Mouse (Mus musculus) hindbrain, embryonic 16.5 days (tissue): ENCODE data around the gene B3gnt9. TPM values are rescaled to one million over a fixed set of nuclear protein-coding genes. Genes with fewer than 3 reads are reported as not detected.
"Not testable (repeated sequence)": the region's sequence is repeated elsewhere in the genome, so short reads cannot be mapped to it uniquely, and the experiment has no call there.

Experiments
- ATAC-seq: fragments of 200-750 bp; cut with Nextera tagmentation; 2 replicates; pipeline ENCODE4 v1.8.0; 2017; ENCODE audit warnings: moderate TSS enrichment, moderate library complexity
- H3K27ac ChIP-seq: fragments of 300-500 bp; sonication (generic); 2 replicates; pipeline ENCODE4 v1.5.1; 2014; ENCODE audit warnings: low read depth, mild to moderate bottlenecking, control low read depth, low read length, moderate library complexity
- H3K27me3 ChIP-seq: fragments of 300-500 bp; sonication (generic); replicated peaks from 2 replicates; pipeline ENCODE4 v1.6.1; 2014; ENCODE audit warnings: low read length; ENCODE audit not compliant: control insufficient read depth, insufficient read depth
- H3K36me3 ChIP-seq: fragments of 300-500 bp; sonication (generic); 2 replicates; pipeline ENCODE4 v1.6.1; 2014; ENCODE audit warnings: mild to moderate bottlenecking, low read length, moderate library complexity, mixed read lengths; ENCODE audit not compliant: control insufficient read depth, insufficient read depth
- H3K4me1 ChIP-seq: fragments of 300-500 bp; sonication (generic); 2 replicates; pipeline ENCODE4 v1.6.1; 2014; ENCODE audit warnings: low read depth, low read length; ENCODE audit not compliant: control insufficient read depth, insufficient read depth
- H3K4me2 ChIP-seq: fragments of 300-500 bp; sonication (generic); 2 replicates; pipeline ENCODE4 v1.6.1; 2014; ENCODE audit warnings: mild to moderate bottlenecking, low read length, control low read depth, moderate library complexity
- H3K4me3 ChIP-seq: fragments of 300-500 bp; sonication (generic); 2 replicates; pipeline ENCODE4 v1.5.1; 2014; ENCODE audit warnings: mild to moderate bottlenecking, low read length, control low read depth, moderate library complexity
- H3K9ac ChIP-seq: fragments of 300-500 bp; sonication (generic); 2 replicates; pipeline ENCODE4 v1.6.1; 2014; ENCODE audit warnings: low read depth, mild to moderate bottlenecking, control low read depth, low read length, moderate library complexity
- H3K9me3 ChIP-seq: fragments of 300-500 bp; sonication (generic); 2 replicates; pipeline ENCODE4 v1.6.1; 2014; ENCODE audit warnings: mild to moderate bottlenecking, low read length, moderate library complexity; ENCODE audit not compliant: control insufficient read depth
- WGBS: fragments of 180-500 bp; shearing (Covaris S2); extraction: QIAGEN DNeasy Blood & Tissue Kit; methylation state at CpG from one replicate; pipeline ENCODE4 v1.1.7; 2014; 5-methylcytosine and 5-hydroxymethylcytosine counted together
- polyA plus RNA-seq: library from polyadenylated mRNA; unstranded; fragments of >200 nt; fragmentation: Nextera tagmentation; extraction: Ambion mirVana; gene quantifications from 2 replicates; pipeline ENCODE4 v1.2.1, GENCODE M21; 2015

B3gnt9 gene
- polyA plus RNA-seq, 1 experiment from 2014 or later = 12.4 TPM

- not testable (repeated sequence) for H3K9ac ChIP-seq, H3K4me2 ChIP-seq, H3K4me3 ChIP-seq, H3K27ac ChIP-seq, H3K4me1 ChIP-seq, ATAC-seq, H3K9me3 ChIP-seq, H3K36me3 ChIP-seq, H3K27me3 ChIP-seq
- 93% methylated on average over 4 of the region's 4 CpGs for WGBS
Measured at GRCm38 (mm10) chr8:105232321-105232693, 22.6 kb downstream of the B3gnt9 start.

- peaks cover 3% of the 10 kb centered on the region; the same call in 1 of the 2 replicates for H3K4me1 ChIP-seq
- ATAC-seq = no peak
- no peaks in the 10 kb centered on the region for H3K27me3 ChIP-seq
- 0 out of 2 replicates have a peak, but pooled peaks cover 6% of the 10 kb centered on the region for H3K36me3 ChIP-seq
- H3K9me3 ChIP-seq = no peaks in the 10 kb centered on the region
- no peak overlapping the region for H3K27ac ChIP-seq
- 85% methylated on average over 12 of the region's 12 CpGs for WGBS
- no peak overlapping the region for H3K4me3 ChIP-seq
- H3K4me2 ChIP-seq = no peak overlapping the region
- no peak overlapping the region for H3K9ac ChIP-seq
Measured at GRCm38 (mm10) chr8:105231503-105232320, 23.2 kb downstream of the B3gnt9 start.

GRCm38 (mm10) chr8:105225917-105226316 is 29.0 kb downstream of the B3gnt9 start:
- no peak for ATAC-seq
- no peak overlapping the region for H3K27ac ChIP-seq
- no peaks in the 10 kb centered on the region for H3K36me3 ChIP-seq
- no peaks in the 10 kb centered on the region for H3K27me3 ChIP-seq
- 31% methylated on average over 6 of the region's 6 CpGs for WGBS
- H3K9me3 ChIP-seq = no peaks in the 10 kb centered on the region
- H3K4me3 ChIP-seq = peak overlapping the region; percentile 99
- H3K9ac ChIP-seq = peak overlapping the region; percentile 95
- peaks cover 18% of the 10 kb centered on the region for H3K4me1 ChIP-seq
- peak overlapping the region; percentile 94 for H3K4me2 ChIP-seq

GRCm38 (mm10) chr8:105225272-105225593 is 29.7 kb downstream of the B3gnt9 start:
- Histone ChIP-seq H3K4me2 (peak overlapping the region; percentile 94), H3K36me3 (no peaks in the 10 kb centered on the region), H3K4me1 (peaks cover 18% of the 10 kb centered on the region), H3K27ac (peak overlapping the region; percentile 80; the same call in 1 of the 2 replicates), H3K9me3 (no peaks in the 10 kb centered on the region), H3K4me3 (peak overlapping the region; percentile 99), H3K27me3 (no peaks in the 10 kb centered on the region), H3K9ac (peak overlapping the region; percentile 95)
- 0% methylated on average over 27 of the region's 27 CpGs for WGBS
- ATAC-seq = no peak

GRCm38 (mm10) chr8:105224413-105225271 is 30.3 kb downstream of the B3gnt9 start, which contains the start of gene D230025D16Rik:
Gene D230025D16Rik (plus strand): TSS chr8:105225145.
- no peaks in the 10 kb centered on the region for H3K9me3 ChIP-seq
- peak within 1 kb of the TSS; percentile 85 for H3K27ac ChIP-seq
- peak within 1 kb of the TSS; percentile 99 for H3K4me3 ChIP-seq
- peak; percentile 96 for ATAC-seq
- 2% methylated on average over 34 of the region's 34 CpGs for WGBS
- peak within 1 kb of the TSS; percentile 94 for H3K4me2 ChIP-seq
- no peaks in the 10 kb centered on the region for H3K36me3 ChIP-seq
- peak within 1 kb of the TSS; percentile 95 for H3K9ac ChIP-seq
- H3K4me1 ChIP-seq = peaks cover 18% of the 10 kb centered on the region
- no peaks in the 10 kb centered on the region for H3K27me3 ChIP-seq

GRCm38 (mm10) chr8:105223850-105224249 is 31.1 kb downstream of the B3gnt9 start:
- no peak overlapping the region for H3K27ac ChIP-seq
- no peak for ATAC-seq
- no peak overlapping the region for H3K4me3 ChIP-seq
- H3K36me3 ChIP-seq = no peaks in the 10 kb centered on the region
- H3K27me3 ChIP-seq = no peaks in the 10 kb centered on the region
- peaks cover 18% of the 10 kb centered on the region for H3K4me1 ChIP-seq
- 80% methylated on average over 7 of the region's 7 CpGs for WGBS
- no peaks in the 10 kb centered on the region for H3K9me3 ChIP-seq
- no peak overlapping the region for H3K9ac ChIP-seq
- no peak overlapping the region; the same call in 1 of the 2 replicates for H3K4me2 ChIP-seq

- Histone ChIP-seq H3K27ac (no peak overlapping the region), H3K27me3 (no peaks in the 10 kb centered on the region), H3K4me3 (no peak overlapping the region), H3K9ac (no peak overlapping the region), H3K9me3 (no peaks in the 10 kb centered on the region), H3K4me1 (no peaks in the 10 kb centered on the region), H3K36me3 (no peaks in the 10 kb centered on the region), H3K4me2 (no peak overlapping the region)
- 82% methylated on average over 5 of the region's 5 CpGs for WGBS
- ATAC-seq = 0 out of 2 replicates have a peak, but pooled peaks have one; percentile 14
Measured at GRCm38 (mm10) chr8:105217926-105218522, 36.9 kb downstream of the B3gnt9 start.

GRCm38 (mm10) chr8:105214104-105214503 is 40.8 kb downstream of the B3gnt9 start:
- no peak overlapping the region for H3K4me2 ChIP-seq
- ATAC-seq = no peak
- H3K36me3 ChIP-seq = no peaks in the 10 kb centered on the region
- no peaks in the 10 kb centered on the region for H3K27me3 ChIP-seq
- H3K27ac ChIP-seq = no peak overlapping the region
- 94% methylated on average over 5 of the region's 5 CpGs for WGBS
- H3K4me3 ChIP-seq = no peak overlapping the region
- no peaks in the 10 kb centered on the region for H3K4me1 ChIP-seq
- no peaks in the 10 kb centered on the region for H3K9me3 ChIP-seq
- H3K9ac ChIP-seq = no peak overlapping the region
